Mouse (Mus musculus): ENCODE results near the gene Blm. TPM values are rescaled to one million over a fixed set of nuclear protein-coding genes. Genes with fewer than 3 reads are reported as not detected.

Blm gene
- total and polyA plus RNA-seq, 2 experiments: 0.43 to 6.9 TPM

- no peaks in the 10 kb centered on the region for H3K4me1 ChIP-seq (ENCODE audit: control insufficient read depth, insufficient read depth, low read length)
- TF ChIP-seq POLR2A (IDR thresholded peaks at IDR 0.05; ENCODE audit: extremely low read depth, insufficient read depth, low read length) (no peak), CTCF (IDR thresholded peaks at IDR 0.05; ENCODE audit: low read depth, low read length) (no peak)
- no peak overlapping the region for H3K9ac ChIP-seq (ENCODE audit: low read depth, low read length)
- no peak overlapping the region for H3K27ac ChIP-seq (replicated peaks; ENCODE audit: insufficient read depth, low read depth, low read length)
- no peak overlapping the region for H3K4me3 ChIP-seq (ENCODE audit: insufficient read depth, low read depth, low read length)
- H3K36me3 ChIP-seq (ENCODE audit: control insufficient read depth, insufficient read depth, low read length): peaks cover 2% of the 10 kb centered on the region; the same call in 1 of the 2 replicates
- H3K79me2 ChIP-seq (ENCODE audit: control insufficient read depth, insufficient read depth, low read length): no peaks in the 10 kb centered on the region
- DNase-seq (ENCODE audit: extremely low read depth, low read depth, low spot score): no peak
- 67% methylated on average over 3 of the region's 3 CpGs for WGBS
- no peaks in the 10 kb centered on the region; the same call in 1 of the 2 replicates for H3K27me3 ChIP-seq (ENCODE audit: control insufficient read depth, insufficient read depth, low read length)
Observed at GRCm38 (mm10) chr7:80491086-80491485, 43.8 kb downstream of the Blm start.

- DNase-seq (ENCODE audit: extremely low read depth, low read depth, low spot score): no peak
- Histone ChIP-seq H3K36me3 (ENCODE audit: control insufficient read depth, insufficient read depth, low read length) (peaks cover 2% of the 10 kb centered on the region; the same call in 1 of the 2 replicates), H3K9ac (ENCODE audit: low read depth, low read length) (no peak overlapping the region), H3K27ac (replicated peaks; ENCODE audit: insufficient read depth, low read depth, low read length) (no peak overlapping the region), H3K4me1 (ENCODE audit: control insufficient read depth, insufficient read depth, low read length) (no peaks in the 10 kb centered on the region), H3K79me2 (ENCODE audit: control insufficient read depth, insufficient read depth, low read length) (no peaks in the 10 kb centered on the region), H3K4me3 (ENCODE audit: insufficient read depth, low read depth, low read length) (no peak overlapping the region), H3K27me3 (ENCODE audit: control insufficient read depth, insufficient read depth, low read length) (no peaks in the 10 kb centered on the region; the same call in 1 of the 2 replicates)
- WGBS: 93% methylated on average over 2 of the region's 2 CpGs
- TF ChIP-seq POLR2A (IDR thresholded peaks at IDR 0.05; ENCODE audit: extremely low read depth, insufficient read depth, low read length) (no peak), CTCF (IDR thresholded peaks at IDR 0.05; ENCODE audit: low read depth, low read length) (no peak)
Observed at GRCm38 (mm10) chr7:80490351-80490750, 44.6 kb downstream of the Blm start.

- 83% methylated on average over 1 of the region's 1 CpGs for WGBS
- H3K36me3 ChIP-seq (ENCODE audit: control insufficient read depth, insufficient read depth, low read length): peaks cover 2% of the 10 kb centered on the region; the same call in 1 of the 2 replicates
Observed at GRCm38 (mm10) chr7:80489445-80489844, 45.5 kb downstream of the Blm start.

GRCm38 (mm10) chr7:80487239-80487638, 47.7 kb downstream of the Blm start:
- Histone ChIP-seq H3K27ac (replicated peaks; ENCODE audit: insufficient read depth, low read depth, low read length) (no peak overlapping the region), H3K27me3 (ENCODE audit: control insufficient read depth, insufficient read depth, low read length) (no peaks in the 10 kb centered on the region; the same call in 1 of the 2 replicates), H3K9ac (ENCODE audit: low read depth, low read length) (no peak overlapping the region), H3K79me2 (ENCODE audit: control insufficient read depth, insufficient read depth, low read length) (no peaks in the 10 kb centered on the region), H3K36me3 (ENCODE audit: control insufficient read depth, insufficient read depth, low read length) (no peaks in the 10 kb centered on the region), H3K4me3 (ENCODE audit: insufficient read depth, low read depth, low read length) (no peak overlapping the region), H3K4me1 (ENCODE audit: control insufficient read depth, insufficient read depth, low read length) (no peaks in the 10 kb centered on the region)
- WGBS: 87% methylated on average over 4 of the region's 4 CpGs
- no peak for TF ChIP-seq CTCF (IDR thresholded peaks at IDR 0.05; ENCODE audit: low read depth, low read length)
- TF ChIP-seq POLR2A (IDR thresholded peaks at IDR 0.05; ENCODE audit: extremely low read depth, insufficient read depth, low read length): no peak
- no peak for DNase-seq (ENCODE audit: extremely low read depth, low read depth, low spot score)

More at GRCm38 (mm10) chr7:80489445-80489844, 45.5 kb downstream of the Blm start:
- Histone ChIP-seq H3K4me1 (ENCODE audit: control insufficient read depth, insufficient read depth, low read length) (no peaks in the 10 kb centered on the region), H3K27ac (replicated peaks; ENCODE audit: insufficient read depth, low read depth, low read length) (no peak overlapping the region), H3K9ac (ENCODE audit: low read depth, low read length) (no peak overlapping the region), H3K27me3 (ENCODE audit: control insufficient read depth, insufficient read depth, low read length) (no peaks in the 10 kb centered on the region; the same call in 1 of the 2 replicates), H3K79me2 (ENCODE audit: control insufficient read depth, insufficient read depth, low read length) (no peaks in the 10 kb centered on the region), H3K4me3 (ENCODE audit: insufficient read depth, low read depth, low read length) (no peak overlapping the region)
- TF ChIP-seq POLR2A (IDR thresholded peaks at IDR 0.05; ENCODE audit: extremely low read depth, insufficient read depth, low read length) (no peak), CTCF (IDR thresholded peaks at IDR 0.05; ENCODE audit: low read depth, low read length) (no peak)
- no peak for DNase-seq (ENCODE audit: extremely low read depth, low read depth, low spot score)

- H3K36me3 ChIP-seq (ENCODE audit: control insufficient read depth, insufficient read depth, low read length): no peaks in the 10 kb centered on the region
- TF ChIP-seq POLR2A (IDR thresholded peaks at IDR 0.05; ENCODE audit: extremely low read depth, insufficient read depth, low read length) (no peak), CTCF (IDR thresholded peaks at IDR 0.05; ENCODE audit: low read depth, low read length) (no peak)
- no peaks in the 10 kb centered on the region for H3K79me2 ChIP-seq (ENCODE audit: control insufficient read depth, insufficient read depth, low read length)
- no peak overlapping the region for H3K27ac ChIP-seq (replicated peaks; ENCODE audit: insufficient read depth, low read depth, low read length)
- H3K9ac ChIP-seq (ENCODE audit: low read depth, low read length): no peak overlapping the region
- H3K4me3 ChIP-seq (ENCODE audit: insufficient read depth, low read depth, low read length): no peak overlapping the region
- no peak for DNase-seq (ENCODE audit: extremely low read depth, low read depth, low spot score)
- 90% methylated on average over 7 of the region's 7 CpGs for WGBS
- no peaks in the 10 kb centered on the region for H3K27me3 ChIP-seq (ENCODE audit: control insufficient read depth, insufficient read depth, low read length)
- H3K4me1 ChIP-seq (ENCODE audit: control insufficient read depth, insufficient read depth, low read length): no peaks in the 10 kb centered on the region
Observed at GRCm38 (mm10) chr7:80480097-80480496, 54.8 kb downstream of the Blm start.

GRCm38 (mm10) chr7:80473837-80474236, 61.1 kb downstream of the Blm start:
- no peak overlapping the region for H3K9ac ChIP-seq (ENCODE audit: low read depth, low read length)
- 96% methylated on average over 7 of the region's 7 CpGs for WGBS
- H3K27me3 ChIP-seq (ENCODE audit: control insufficient read depth, insufficient read depth, low read length): no peaks in the 10 kb centered on the region
- no peak overlapping the region for H3K27ac ChIP-seq (replicated peaks; ENCODE audit: insufficient read depth, low read depth, low read length)
- H3K36me3 ChIP-seq (ENCODE audit: control insufficient read depth, insufficient read depth, low read length): no peaks in the 10 kb centered on the region
- no peaks in the 10 kb centered on the region for H3K79me2 ChIP-seq (ENCODE audit: control insufficient read depth, insufficient read depth, low read length)
- no peak overlapping the region for H3K4me3 ChIP-seq (ENCODE audit: insufficient read depth, low read depth, low read length)
- DNase-seq (ENCODE audit: extremely low read depth, low read depth, low spot score): no peak
- TF ChIP-seq POLR2A (IDR thresholded peaks at IDR 0.05; ENCODE audit: extremely low read depth, insufficient read depth, low read length) (no peak), CTCF (IDR thresholded peaks at IDR 0.05; ENCODE audit: low read depth, low read length) (no peak)
- no peaks in the 10 kb centered on the region for H3K4me1 ChIP-seq (ENCODE audit: control insufficient read depth, insufficient read depth, low read length)

Data from liver, adult 2 months (tissue).